Mouse (Mus musculus): ENCODE measurements around the gene Lmod3. TPM values are rescaled to one million over a fixed set of nuclear protein-coding genes. Genes with fewer than 3 reads are reported as not detected.

Gene Lmod3
- polyA plus RNA-seq, 1 experiment from 2014 or later = 3.7 TPM

GRCm38 (mm10) chr6:97290687-97291086 lies 38.1 kb upstream of the Lmod3 start:
- WGBS = 46% methylated on average over 3 of the region's 3 CpGs
- no peaks in the 10 kb centered on the region for H3K9me3 ChIP-seq
- H3K27me3 ChIP-seq = no peaks in the 10 kb centered on the region
- H3K36me3 ChIP-seq = 0 out of 2 replicates have a peak, but pooled peaks cover 6% of the 10 kb centered on the region
- no peak for ATAC-seq (ENCODE audit: insufficient number of reproducible peaks, insufficient read depth, low FRiP score, low TSS enrichment)
- H3K4me1 ChIP-seq = 0 out of 2 replicates have a peak, but pooled peaks cover 3% of the 10 kb centered on the region
- no peak overlapping the region for H3K9ac ChIP-seq
- H3K4me2 ChIP-seq (replicated peaks) = no peak overlapping the region
- no peak overlapping the region for H3K4me3 ChIP-seq
- H3K27ac ChIP-seq = no peak overlapping the region

- H3K27ac ChIP-seq = no peak overlapping the region
- 77% methylated on average over 4 of the region's 4 CpGs for WGBS
- no peak overlapping the region for H3K4me2 ChIP-seq (replicated peaks)
- H3K36me3 ChIP-seq = no peaks in the 10 kb centered on the region
- no peaks in the 10 kb centered on the region for H3K27me3 ChIP-seq
- 0 out of 2 replicates have a peak, but pooled peaks cover 3% of the 10 kb centered on the region for H3K4me1 ChIP-seq
- no peaks in the 10 kb centered on the region for H3K9me3 ChIP-seq
- no peak for ATAC-seq (ENCODE audit: insufficient number of reproducible peaks, insufficient read depth, low FRiP score, low TSS enrichment)
- H3K9ac ChIP-seq = no peak overlapping the region
- H3K4me3 ChIP-seq = no peak overlapping the region
These were observed 37.3 kb upstream of the Lmod3 start for GRCm38 (mm10) chr6:97289838-97290237.

DNA sequence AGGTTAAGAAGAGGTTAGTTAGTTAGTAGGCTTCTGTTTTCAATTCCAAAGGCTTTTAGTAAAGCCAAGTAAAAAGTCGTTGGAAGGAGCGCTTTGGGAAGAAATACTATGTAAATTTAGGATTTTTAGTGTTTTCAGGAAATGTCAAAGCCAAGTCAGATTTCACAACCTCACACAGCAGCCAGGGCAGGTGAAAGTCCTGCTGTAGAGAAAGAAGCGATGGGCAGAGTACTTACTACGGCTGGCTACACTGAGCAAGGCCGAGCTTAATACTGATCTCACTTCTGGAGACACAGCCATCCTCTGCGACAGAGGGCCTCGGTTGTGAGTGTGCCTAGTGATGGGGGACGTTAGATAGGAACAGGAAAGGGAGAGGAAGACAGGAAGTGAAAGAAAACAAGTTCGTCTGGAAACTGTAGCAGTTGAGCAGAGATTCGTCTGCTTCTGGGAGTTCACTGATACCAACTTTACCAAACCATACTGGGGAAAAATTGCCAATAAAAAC lies 36.8 kb upstream of the Lmod3 start:
- H3K9ac ChIP-seq = no peak overlapping the region
- no peak overlapping the region for H3K4me2 ChIP-seq (replicated peaks)
- no peak overlapping the region for H3K27ac ChIP-seq
- 53% methylated on average over 10 of the region's 10 CpGs for WGBS
- ATAC-seq (ENCODE audit: insufficient number of reproducible peaks, insufficient read depth, low FRiP score, low TSS enrichment) = no peak
- H3K4me3 ChIP-seq = no peak overlapping the region
- H3K36me3 ChIP-seq = no peaks in the 10 kb centered on the region
- no peaks in the 10 kb centered on the region for H3K27me3 ChIP-seq
- 0 out of 2 replicates have a peak, but pooled peaks cover 3% of the 10 kb centered on the region for H3K4me1 ChIP-seq
- H3K9me3 ChIP-seq = no peaks in the 10 kb centered on the region

- Histone ChIP-seq H3K4me1 (0 out of 2 replicates have a peak, but pooled peaks cover 3% of the 10 kb centered on the region), H3K4me2 (replicated peaks) (no peak overlapping the region), H3K36me3 (no peaks in the 10 kb centered on the region), H3K27me3 (no peaks in the 10 kb centered on the region), H3K9ac (no peak overlapping the region), H3K9me3 (no peaks in the 10 kb centered on the region), H3K27ac (no peak overlapping the region), H3K4me3 (no peak overlapping the region)
- ATAC-seq (ENCODE audit: insufficient number of reproducible peaks, insufficient read depth, low FRiP score, low TSS enrichment) = no peak
- 63% methylated on average over 19 of the region's 19 CpGs for WGBS
These were observed 35.7 kb upstream of the Lmod3 start for GRCm38 (mm10) chr6:97288047-97288855.

DNA sequence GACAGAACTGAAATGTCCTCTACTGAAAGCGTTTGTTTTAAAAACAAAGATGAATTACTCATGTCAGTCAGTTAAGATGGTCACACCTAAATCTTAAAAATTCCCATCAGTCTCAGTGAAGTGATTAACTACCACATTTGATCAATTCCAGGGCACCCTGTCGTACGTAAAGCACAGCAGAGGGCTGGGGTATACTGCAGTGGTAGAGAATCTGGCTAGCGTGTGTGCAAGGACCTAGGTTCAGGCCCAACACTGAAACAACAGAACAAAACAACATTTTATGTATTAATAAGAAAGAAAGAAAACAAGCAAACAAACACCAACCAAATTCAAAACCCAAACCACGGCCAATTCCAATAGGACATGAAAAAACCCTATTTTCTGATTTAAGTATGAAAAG lies 33.8 kb upstream of the Lmod3 start:
- 0 out of 2 replicates have a peak, but pooled peaks cover 3% of the 10 kb centered on the region for H3K4me1 ChIP-seq
- no peaks in the 10 kb centered on the region for H3K36me3 ChIP-seq
- H3K9ac ChIP-seq = no peak overlapping the region
- no peak for ATAC-seq (ENCODE audit: insufficient number of reproducible peaks, insufficient read depth, low FRiP score, low TSS enrichment)
- H3K4me2 ChIP-seq (replicated peaks) = no peak overlapping the region
- no peaks in the 10 kb centered on the region for H3K27me3 ChIP-seq
- H3K9me3 ChIP-seq = no peaks in the 10 kb centered on the region
- no peak overlapping the region for H3K27ac ChIP-seq
- WGBS = 89% methylated on average over 5 of the region's 5 CpGs
- H3K4me3 ChIP-seq = no peak overlapping the region

- H3K27me3 ChIP-seq = peaks cover 5% of the 10 kb centered on the region; the same call in 1 of the 2 replicates
- no peak overlapping the region for H3K27ac ChIP-seq
- ATAC-seq (ENCODE audit: insufficient number of reproducible peaks, insufficient read depth, low FRiP score, low TSS enrichment) = no peak
- H3K4me3 ChIP-seq = no peak overlapping the region
- no peak overlapping the region for H3K4me2 ChIP-seq (replicated peaks)
- H3K36me3 ChIP-seq = no peaks in the 10 kb centered on the region
- no peak overlapping the region for H3K9ac ChIP-seq
- no peaks in the 10 kb centered on the region for H3K4me1 ChIP-seq
- 89% methylated on average over 1 of the region's 1 CpGs for WGBS
- no peaks in the 10 kb centered on the region for H3K9me3 ChIP-seq
These were observed 31.1 kb upstream of the Lmod3 start for GRCm38 (mm10) chr6:97283676-97284075.

DNA sequence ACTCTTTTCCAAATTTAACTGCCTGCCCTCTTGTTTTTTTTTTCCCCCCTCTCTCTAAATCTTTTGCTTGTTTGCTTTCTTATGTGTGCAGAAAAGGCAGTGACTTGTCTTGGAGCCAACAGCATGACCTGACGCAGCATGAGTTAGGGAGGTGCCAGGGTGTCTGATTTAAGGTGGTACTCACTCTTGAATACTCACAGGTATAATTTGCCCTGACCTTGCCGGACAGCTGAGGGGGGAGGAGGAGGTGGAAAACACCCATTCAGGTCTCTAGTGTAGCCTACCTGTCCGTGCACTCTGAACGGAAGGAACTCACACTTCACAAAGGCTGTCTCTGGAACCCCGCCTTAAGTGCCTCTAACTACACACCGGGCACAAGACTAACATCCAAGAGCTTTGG lies 26.3 kb upstream of the Lmod3 start:
- no peak overlapping the region; the same call in 1 of the 2 replicates for H3K4me2 ChIP-seq (replicated peaks)
- no peak for ATAC-seq (ENCODE audit: insufficient number of reproducible peaks, insufficient read depth, low FRiP score, low TSS enrichment)

GRCm38 (mm10) chr6:97278014-97278787 lies 25.6 kb upstream of the Lmod3 start:
- 2% methylated on average over 19 of the region's 19 CpGs for WGBS
- Histone ChIP-seq H3K27me3 (peaks cover 15% of the 10 kb centered on the region; the same call in 1 of the 2 replicates), H3K27ac (no peak overlapping the region), H3K4me3 (peak overlapping the region; percentile 22), H3K9ac (no peak overlapping the region), H3K4me2 (replicated peaks) (peak overlapping the region; percentile 60), H3K4me1 (peaks cover 12% of the 10 kb centered on the region), H3K9me3 (no peaks in the 10 kb centered on the region), H3K36me3 (no peaks in the 10 kb centered on the region)
- peak; percentile 72; the same call in 1 of the 2 replicates for ATAC-seq (ENCODE audit: insufficient number of reproducible peaks, insufficient read depth, low FRiP score, low TSS enrichment)

More for the DNA sequence above, 26.3 kb upstream of the Lmod3 start:
- Histone ChIP-seq H3K36me3 (no peaks in the 10 kb centered on the region), H3K4me3 (no peak overlapping the region), H3K9me3 (no peaks in the 10 kb centered on the region), H3K4me1 (peaks cover 12% of the 10 kb centered on the region), H3K9ac (no peak overlapping the region), H3K27ac (no peak overlapping the region), H3K27me3 (peaks cover 15% of the 10 kb centered on the region; the same call in 1 of the 2 replicates)
- 39% methylated on average over 6 of the region's 6 CpGs for WGBS

DNA sequence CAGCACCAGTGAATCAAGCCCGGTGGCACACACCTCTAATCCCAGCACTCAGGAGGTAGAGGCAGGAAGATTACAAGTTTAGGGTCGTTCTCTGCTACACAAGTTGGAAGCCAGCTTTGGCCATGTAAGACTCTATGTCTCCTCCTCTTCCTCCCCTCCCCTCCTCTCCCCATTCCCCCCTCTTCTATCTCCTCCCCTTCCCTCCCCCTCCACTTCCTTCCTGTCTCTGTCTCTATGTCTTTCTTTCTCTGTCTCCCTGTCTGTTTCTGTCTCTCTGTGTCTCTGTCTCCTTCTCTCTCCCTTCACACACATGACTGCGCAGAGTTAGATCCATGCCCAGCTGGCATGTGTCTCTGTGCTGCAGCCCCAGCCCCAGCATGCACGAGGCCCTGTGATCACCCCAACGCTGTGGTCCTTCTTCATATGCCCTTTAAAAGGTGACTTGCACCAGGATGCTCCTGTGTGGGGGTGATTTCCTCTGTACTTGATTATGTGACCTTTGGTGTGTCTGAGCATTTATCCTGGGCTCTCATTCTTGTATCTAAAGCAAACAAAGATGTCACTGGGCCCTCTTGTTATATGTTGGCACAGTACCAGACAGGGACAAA lies 24.4 kb upstream of the Lmod3 start:
- Histone ChIP-seq H3K4me1 (peaks cover 12% of the 10 kb centered on the region), H3K27ac (no peak overlapping the region), H3K4me3 (no peak overlapping the region), H3K27me3 (peaks cover 15% of the 10 kb centered on the region; the same call in 1 of the 2 replicates), H3K9me3 (no peaks in the 10 kb centered on the region), H3K9ac (no peak overlapping the region), H3K4me2 (replicated peaks) (no peak overlapping the region), H3K36me3 (no peaks in the 10 kb centered on the region)
- no peak for ATAC-seq (ENCODE audit: insufficient number of reproducible peaks, insufficient read depth, low FRiP score, low TSS enrichment)
- 59% methylated on average over 5 of the region's 5 CpGs for WGBS

DNA sequence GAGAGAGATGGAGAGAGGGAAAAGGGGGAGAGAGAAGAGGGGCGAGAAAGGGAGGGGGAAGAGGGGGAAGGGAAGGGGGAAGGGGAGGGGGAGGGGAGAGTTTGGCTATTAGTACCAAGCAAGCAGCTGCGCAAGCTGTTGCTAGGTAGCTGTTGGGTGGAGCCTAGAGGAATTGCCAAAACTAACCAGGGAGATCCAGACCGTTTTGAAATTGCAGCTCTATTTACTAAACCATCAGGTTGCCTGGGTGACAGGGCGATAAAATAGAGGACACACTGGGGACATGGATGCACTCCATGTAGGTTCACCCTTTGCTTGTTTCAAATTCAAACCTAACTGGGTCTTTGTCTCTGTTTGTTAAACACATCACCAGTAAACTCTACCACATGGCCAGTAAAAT lies 23.8 kb upstream of the Lmod3 start:
- H3K9ac ChIP-seq = no peak overlapping the region
- H3K27me3 ChIP-seq = peaks cover 15% of the 10 kb centered on the region; the same call in 1 of the 2 replicates
- 25% methylated on average over 4 of the region's 4 CpGs for WGBS
- no peaks in the 10 kb centered on the region for H3K9me3 ChIP-seq
- H3K27ac ChIP-seq = no peak overlapping the region
- no peaks in the 10 kb centered on the region for H3K36me3 ChIP-seq
- peaks cover 12% of the 10 kb centered on the region for H3K4me1 ChIP-seq
- H3K4me3 ChIP-seq = no peak overlapping the region
- no peak for ATAC-seq (ENCODE audit: insufficient number of reproducible peaks, insufficient read depth, low FRiP score, low TSS enrichment)
- H3K4me2 ChIP-seq (replicated peaks) = no peak overlapping the region

- no peaks in the 10 kb centered on the region for H3K36me3 ChIP-seq
- no peak for ATAC-seq (ENCODE audit: insufficient number of reproducible peaks, insufficient read depth, low FRiP score, low TSS enrichment)
- H3K27ac ChIP-seq = no peak overlapping the region
- no peak overlapping the region for H3K4me3 ChIP-seq
- H3K9ac ChIP-seq = no peak overlapping the region
- 59% methylated on average over 4 of the region's 4 CpGs for WGBS
- H3K9me3 ChIP-seq = no peaks in the 10 kb centered on the region
- H3K27me3 ChIP-seq = peaks cover 15% of the 10 kb centered on the region; the same call in 1 of the 2 replicates
- H3K4me1 ChIP-seq = peaks cover 12% of the 10 kb centered on the region
- H3K4me2 ChIP-seq (replicated peaks) = no peak overlapping the region
These were observed 23.2 kb upstream of the Lmod3 start for GRCm38 (mm10) chr6:97275760-97276159.
